Mouse (Mus musculus) intestine, embryonic 14.5 days (tissue): ENCODE measurements at regions not wholly inside any gene's neighbourhood (a gene's known extent, or its start where the extent isn't known, plus 50 kb on each side); places are given as distances from the start of the nearest gene placed in this dataset.

Source experiments
- ATAC-seq: fragments of 200-750 bp; cut with Nextera tagmentation; replicated peaks from 2 replicates; pipeline ENCODE4 v1.8.0; 2017; ENCODE audit warnings: low read depth, moderate number of reproducible peaks, moderate TSS enrichment, moderate library complexity; ENCODE audit not compliant: low FRiP score, low TSS enrichment
- DNase-seq: peaks from one replicate; pipeline ENCODE4 v3.0.0-alpha.2; 2018; ENCODE audit warnings: low spot score
- H3K27ac ChIP-seq: fragments of 300-500 bp; sonication (generic); 2 replicates; pipeline ENCODE4 v1.5.1; 2014; ENCODE audit warnings: low read depth, mild to moderate bottlenecking, control low read depth
- H3K27me3 ChIP-seq: fragments of 300-500 bp; sonication (generic); replicated peaks from 2 replicates; pipeline ENCODE4 v1.6.1; 2014; ENCODE audit warnings: low read length, control low read depth; ENCODE audit not compliant: control insufficient read depth, insufficient read depth
- H3K36me3 ChIP-seq: fragments of 300-500 bp; sonication (generic); 2 replicates; pipeline ENCODE4 v1.6.1; 2014; ENCODE audit warnings: low read length, control low read depth; ENCODE audit not compliant: control insufficient read depth, insufficient read depth
- H3K4me1 ChIP-seq: fragments of 300-500 bp; sonication (generic); replicated peaks from 2 replicates; pipeline ENCODE4 v1.6.1; 2014; ENCODE audit warnings: low read length, control low read depth, mixed read lengths; ENCODE audit not compliant: control insufficient read depth, insufficient read depth
- H3K4me2 ChIP-seq: fragments of 300-500 bp; sonication (generic); 2 replicates; pipeline ENCODE4 v1.6.1; 2014; ENCODE audit warnings: low read length
- H3K4me3 ChIP-seq: fragments of 300-500 bp; sonication (generic); 2 replicates; pipeline ENCODE4 v1.5.1; 2014; ENCODE audit warnings: low read depth, low read length, control low read depth, mixed read lengths
- H3K9ac ChIP-seq: fragments of 300-500 bp; sonication (generic); 2 replicates; pipeline ENCODE4 v1.6.1; 2014; ENCODE audit warnings: mild to moderate bottlenecking, low read length
- H3K9me3 ChIP-seq: fragments of 300-500 bp; sonication (generic); 2 replicates; pipeline ENCODE4 v1.6.1; 2016; ENCODE audit warnings: low read length, control low read depth; ENCODE audit not compliant: control insufficient read depth
- WGBS: fragments of 180-500 bp; shearing (Covaris S2); extraction: QIAGEN DNeasy Blood & Tissue Kit; methylation state at CpG from one replicate; pipeline ENCODE4 v1.1.7; 2014; 5-methylcytosine and 5-hydroxymethylcytosine counted together

- Histone ChIP-seq H3K4me3 (no peak overlapping the region), H3K36me3 (no peaks in the 10 kb centered on the region), H3K27ac (no peak overlapping the region), H3K27me3 (no peaks in the 10 kb centered on the region), H3K9ac (no peak overlapping the region), H3K9me3 (no peaks in the 10 kb centered on the region), H3K4me1 (no peaks in the 10 kb centered on the region), H3K4me2 (no peak overlapping the region)
- ATAC-seq (no peak), DNase-seq (no peak)
Observed at GRCm38 (mm10) chr3:83416536-83416935, 288.8 kb downstream of the Dchs2 start.

DNA sequence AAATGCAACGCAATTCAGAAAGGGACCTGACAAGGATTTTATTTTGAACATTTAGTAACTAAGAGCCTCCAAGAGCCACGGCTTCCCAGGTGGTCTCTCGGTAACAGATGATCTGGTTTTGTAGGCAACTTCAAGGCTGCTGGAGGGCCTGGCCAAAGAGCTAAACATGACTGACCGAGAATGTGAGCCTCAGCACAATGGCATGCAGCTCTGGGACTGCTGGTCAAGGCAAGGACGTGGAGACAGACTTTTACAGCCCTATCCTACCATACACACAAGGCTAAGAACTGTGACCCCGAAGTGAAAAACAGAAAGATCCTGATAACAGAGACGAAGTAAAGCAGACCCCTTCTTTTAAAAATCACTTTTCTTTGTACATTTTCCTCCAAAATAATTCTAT, 296.5 kb downstream of the Dchs2 start:
- 55% methylated on average over 7 of the region's 7 CpGs for WGBS
- no peak overlapping the region for H3K4me3 ChIP-seq
- H3K9ac ChIP-seq: no peak overlapping the region
- ATAC-seq (no peak), DNase-seq (no peak)
- no peaks in the 10 kb centered on the region for H3K4me1 ChIP-seq
- no peak overlapping the region for H3K4me2 ChIP-seq
- no peaks in the 10 kb centered on the region for H3K9me3 ChIP-seq
- H3K27me3 ChIP-seq: no peaks in the 10 kb centered on the region
- no peaks in the 10 kb centered on the region for H3K36me3 ChIP-seq
- H3K27ac ChIP-seq: no peak overlapping the region

DNA sequence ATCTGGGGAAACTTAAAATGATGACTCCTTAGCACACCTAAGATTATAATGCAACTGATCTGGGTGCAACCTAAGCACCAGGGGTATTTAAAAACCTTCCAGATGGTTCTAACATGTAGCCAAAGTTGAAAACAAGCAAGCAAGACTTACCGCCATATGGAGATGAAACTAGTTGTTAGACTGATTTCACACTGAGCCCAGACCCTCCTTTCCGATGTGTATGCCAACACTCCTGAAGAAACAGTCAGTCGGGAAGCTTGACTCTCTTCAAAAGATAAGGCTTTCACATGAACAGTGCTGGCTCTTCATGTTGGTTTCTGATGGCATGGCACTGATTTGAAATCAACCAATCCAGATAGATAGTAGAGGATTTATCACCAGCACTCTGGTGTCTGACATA, 301.6 kb downstream of the Dchs2 start:
- WGBS: 85% methylated on average over 3 of the region's 3 CpGs
- Histone ChIP-seq H3K9ac (no peak overlapping the region), H3K36me3 (no peaks in the 10 kb centered on the region), H3K4me1 (no peaks in the 10 kb centered on the region), H3K27ac (no peak overlapping the region), H3K4me2 (no peak overlapping the region), H3K9me3 (no peaks in the 10 kb centered on the region), H3K27me3 (no peaks in the 10 kb centered on the region), H3K4me3 (no peak overlapping the region)
- DNase-seq (no peak), ATAC-seq (no peak)

GRCm38 (mm10) chr3:83446154-83446667, 318.5 kb downstream of the Dchs2 start:
- no peak overlapping the region for H3K9ac ChIP-seq
- H3K4me2 ChIP-seq: no peak overlapping the region
- no peaks in the 10 kb centered on the region for H3K36me3 ChIP-seq
- H3K27me3 ChIP-seq: no peaks in the 10 kb centered on the region
- no peaks in the 10 kb centered on the region for H3K4me1 ChIP-seq
- H3K9me3 ChIP-seq: no peaks in the 10 kb centered on the region
- H3K4me3 ChIP-seq: no peak overlapping the region
- no peak overlapping the region for H3K27ac ChIP-seq
- no peak for DNase-seq
- ATAC-seq: no peak
- 72% methylated on average over 7 of the region's 7 CpGs for WGBS

DNA sequence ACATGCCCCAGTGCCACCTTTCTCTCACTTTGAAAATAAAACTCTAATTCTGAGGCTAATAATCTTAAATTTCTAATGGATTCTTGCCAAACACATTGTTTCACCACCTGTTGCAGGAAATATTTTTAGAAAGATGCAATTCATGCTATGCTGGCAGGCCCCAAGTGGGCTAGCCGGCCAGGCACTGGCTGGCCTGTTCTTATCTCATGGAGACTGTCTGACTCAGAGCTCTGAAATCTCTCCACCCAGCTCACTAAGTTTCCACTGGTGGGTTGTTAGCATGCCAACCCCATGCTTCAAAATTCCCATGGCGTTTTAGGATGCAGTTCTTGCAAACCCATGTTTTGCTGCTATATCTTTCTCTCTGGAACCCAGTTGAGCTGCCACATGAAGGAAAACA, 315.5 kb upstream of the Sfrp2 start:
- no peak for DNase-seq
- Histone ChIP-seq H3K36me3 (no peaks in the 10 kb centered on the region), H3K4me1 (no peaks in the 10 kb centered on the region), H3K9me3 (no peaks in the 10 kb centered on the region), H3K27me3 (no peaks in the 10 kb centered on the region), H3K27ac (no peak overlapping the region), H3K4me3 (no peak overlapping the region), H3K9ac (no peak overlapping the region), H3K4me2 (no peak overlapping the region)
- 77% methylated on average over 2 of the region's 2 CpGs for WGBS
- no peak for ATAC-seq

GRCm38 (mm10) chr3:83451317-83451716, 314.8 kb upstream of the Sfrp2 start:
- DNase-seq (no peak), ATAC-seq (no peak)
- no peaks in the 10 kb centered on the region for H3K36me3 ChIP-seq
- H3K9ac ChIP-seq: no peak overlapping the region
- H3K27me3 ChIP-seq: no peaks in the 10 kb centered on the region
- H3K4me3 ChIP-seq: no peak overlapping the region
- no peaks in the 10 kb centered on the region for H3K4me1 ChIP-seq
- 90% methylated on average over 3 of the region's 3 CpGs for WGBS
- H3K4me2 ChIP-seq: no peak overlapping the region
- H3K9me3 ChIP-seq: no peaks in the 10 kb centered on the region
- H3K27ac ChIP-seq: no peak overlapping the region

GRCm38 (mm10) chr3:83453462-83453861, 312.7 kb upstream of the Sfrp2 start:
- no peak overlapping the region for H3K27ac ChIP-seq
- H3K27me3 ChIP-seq: no peaks in the 10 kb centered on the region
- H3K4me1 ChIP-seq: no peaks in the 10 kb centered on the region
- H3K9me3 ChIP-seq: no peaks in the 10 kb centered on the region
- no peak for ATAC-seq
- no peak overlapping the region for H3K4me3 ChIP-seq
- no peak for DNase-seq
- H3K9ac ChIP-seq: no peak overlapping the region
- H3K4me2 ChIP-seq: no peak overlapping the region
- H3K36me3 ChIP-seq: no peaks in the 10 kb centered on the region
- WGBS: 70% methylated on average over 2 of the region's 2 CpGs

DNA sequence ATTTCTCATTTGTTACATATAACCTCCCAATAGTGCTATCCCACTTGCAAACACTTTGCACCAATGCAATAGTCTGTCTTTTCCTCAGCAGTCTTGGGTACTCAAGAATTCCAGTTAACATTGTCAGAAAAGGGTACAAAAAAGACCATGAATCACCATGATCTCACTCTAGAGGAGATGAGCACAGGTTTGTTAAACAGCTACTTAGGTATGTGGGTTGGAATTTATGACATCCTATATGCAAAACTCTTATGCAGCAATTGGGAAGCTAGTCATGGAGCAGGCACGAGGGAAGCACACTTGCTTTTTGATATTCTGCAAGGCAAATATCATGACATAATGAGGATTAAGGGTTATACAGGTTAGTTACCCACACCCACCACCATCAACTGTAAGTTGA, 307.7 kb upstream of the Sfrp2 start:
- no peak overlapping the region for H3K27ac ChIP-seq
- H3K9me3 ChIP-seq: no peaks in the 10 kb centered on the region
- H3K4me1 ChIP-seq: no peaks in the 10 kb centered on the region
- DNase-seq (no peak), ATAC-seq (no peak)
- no peaks in the 10 kb centered on the region for H3K27me3 ChIP-seq
- no peak overlapping the region for H3K4me3 ChIP-seq
- no peak overlapping the region for H3K4me2 ChIP-seq
- no peak overlapping the region for H3K9ac ChIP-seq
- H3K36me3 ChIP-seq: no peaks in the 10 kb centered on the region
- WGBS: 64% methylated on average over 1 of the region's 1 CpGs

DNA sequence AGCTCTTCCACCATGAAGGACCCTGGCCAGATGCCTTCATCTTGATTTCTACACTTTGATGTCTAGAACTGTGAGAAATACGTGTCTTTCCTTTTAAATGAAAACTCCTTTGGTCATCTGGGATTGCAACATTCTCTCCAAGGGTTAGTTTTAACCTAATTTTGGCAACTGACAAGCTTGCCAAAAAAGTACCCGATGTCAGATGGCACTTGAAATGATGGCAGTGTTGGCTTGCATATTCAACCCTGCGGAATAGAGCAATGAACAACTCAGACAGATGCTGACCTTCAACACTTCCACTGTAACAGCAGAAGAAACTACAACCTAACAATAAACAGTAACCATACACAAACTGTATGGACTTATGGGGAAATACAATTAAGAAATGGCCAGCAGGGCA, 286.9 kb upstream of the Sfrp2 start:
- Histone ChIP-seq H3K27me3 (no peaks in the 10 kb centered on the region), H3K9me3 (no peaks in the 10 kb centered on the region), H3K4me3 (no peak overlapping the region), H3K9ac (no peak overlapping the region), H3K36me3 (no peaks in the 10 kb centered on the region), H3K27ac (no peak overlapping the region), H3K4me2 (no peak overlapping the region), H3K4me1 (no peaks in the 10 kb centered on the region)
- DNase-seq (no peak), ATAC-seq (no peak)
- 92% methylated on average over 3 of the region's 3 CpGs for WGBS
